Mouse (Mus musculus) hindbrain, embryonic 14.5 days (tissue): ENCODE results near the gene Adgrg6. TPM values are rescaled to one million over a fixed set of nuclear protein-coding genes. Genes with fewer than 3 reads are reported as not detected.

Source experiments
- ATAC-seq: fragments of 200-750 bp; cut with Nextera tagmentation; 2 replicates; pipeline ENCODE4 v1.8.0; 2017; ENCODE audit warnings: moderate number of reproducible peaks, mild to moderate bottlenecking, moderate TSS enrichment, moderate library complexity; ENCODE audit not compliant: low FRiP score
- DNase-seq: peaks from one replicate; pipeline ENCODE4 v3.0.0-alpha.2; 2015; ENCODE audit warnings: low spot score
- H3K27ac ChIP-seq: fragments of 300-500 bp; sonication (generic); 2 replicates; pipeline ENCODE4 v1.5.1; 2014; ENCODE audit warnings: mild to moderate bottlenecking, moderate library complexity
- H3K27me3 ChIP-seq: fragments of 300-500 bp; sonication (generic); 2 replicates; pipeline ENCODE4 v1.6.1; 2014; ENCODE audit warnings: mild to moderate bottlenecking, low read length, mixed read lengths; ENCODE audit not compliant: control insufficient read depth, insufficient read depth
- H3K36me3 ChIP-seq: fragments of 300-500 bp; sonication (generic); replicated peaks from 2 replicates; pipeline ENCODE4 v1.6.1; 2014; ENCODE audit not compliant: control insufficient read depth, insufficient read depth
- H3K4me1 ChIP-seq: fragments of 300-500 bp; sonication (generic); replicated peaks from 2 replicates; pipeline ENCODE4 v1.6.1; 2014; ENCODE audit warnings: antibody characterized with exemption, low read length, mixed read lengths; ENCODE audit not compliant: control insufficient read depth, insufficient read depth
- H3K4me2 ChIP-seq: fragments of 300-500 bp; sonication (generic); replicated peaks from 2 replicates; pipeline ENCODE4 v1.6.1; 2014; ENCODE audit warnings: mild to moderate bottlenecking, moderate library complexity
- H3K4me3 ChIP-seq: fragments of 300-500 bp; sonication (generic); replicated peaks from 2 replicates; pipeline ENCODE4 v1.5.1; 2014; ENCODE audit warnings: mild to moderate bottlenecking, low read length
- H3K9ac ChIP-seq: fragments of 300-500 bp; sonication (generic); 2 replicates; pipeline ENCODE4 v1.6.1; 2014
- H3K9me3 ChIP-seq: fragments of 300-500 bp; sonication (generic); 2 replicates; pipeline ENCODE4 v1.6.1; 2016; ENCODE audit warnings: low read length; ENCODE audit not compliant: control insufficient read depth
- WGBS: fragments of 180-500 bp; shearing (Covaris S2); extraction: QIAGEN DNeasy Blood & Tissue Kit; methylation state at CpG from one replicate; pipeline ENCODE4 v1.1.7; 2014; 5-methylcytosine and 5-hydroxymethylcytosine counted together
- polyA plus RNA-seq: library from polyadenylated mRNA; unstranded; fragments of >200 nt; fragmentation: Nextera tagmentation; extraction: Ambion mirVana; gene quantifications from 2 replicates; pipeline ENCODE4 v1.2.1, GENCODE M21; 2014

Gene Adgrg6
- polyA plus RNA-seq, 1 experiment from 2014 or later = 3.3 TPM

DNA sequence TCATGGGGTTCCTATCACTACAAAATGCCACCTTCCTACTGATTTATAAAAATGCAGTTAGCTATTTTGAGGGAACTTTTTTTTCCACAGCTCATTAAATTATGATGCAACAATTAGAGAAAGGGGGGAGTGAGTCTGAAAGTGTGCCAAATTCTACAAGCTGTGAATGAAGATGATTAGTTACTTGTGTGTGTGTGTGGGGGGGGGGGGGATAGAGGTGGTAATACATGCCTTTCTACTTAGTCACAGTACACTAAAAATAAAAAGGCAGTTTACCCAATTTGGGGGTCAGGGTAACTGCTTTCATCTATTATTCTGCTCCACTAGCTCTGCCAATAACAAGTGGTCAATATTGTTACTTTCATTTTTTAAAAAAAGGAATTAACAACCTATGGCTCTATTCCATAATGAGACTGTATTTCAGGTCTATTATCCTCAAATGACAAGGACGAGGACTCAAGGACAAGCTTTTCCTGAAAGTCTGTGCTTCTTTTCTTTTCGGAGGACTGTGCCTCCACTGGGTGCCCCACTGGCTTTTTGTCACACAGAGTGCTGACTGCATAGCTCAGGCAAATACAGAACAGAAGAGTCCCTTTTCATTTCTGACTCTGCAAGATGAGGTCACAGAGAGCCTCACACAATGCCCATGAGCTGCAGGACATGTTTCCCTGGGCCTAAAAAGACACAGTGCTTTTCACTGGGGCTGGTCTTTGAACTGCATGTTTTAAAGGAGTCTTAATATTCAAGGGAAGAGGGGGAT is 33.4 kb downstream of the Adgrg6 start:
- Histone ChIP-seq H3K9me3 (no peaks in the 10 kb centered on the region), H3K4me2 (no peak overlapping the region), H3K4me3 (no peak overlapping the region), H3K27me3 (no peaks in the 10 kb centered on the region), H3K4me1 (no peaks in the 10 kb centered on the region), H3K36me3 (no peaks in the 10 kb centered on the region), H3K27ac (no peak overlapping the region), H3K9ac (no peak overlapping the region)
- ATAC-seq (peak; percentile 77; the same call in 1 of the 2 replicates), DNase-seq (no peak)
- 12% methylated on average over 2 of the region's 2 CpGs for WGBS

- WGBS = 73% methylated on average over 3 of the region's 3 CpGs
- no peak overlapping the region for H3K9ac ChIP-seq
- H3K4me3 ChIP-seq = no peak overlapping the region
- H3K4me1 ChIP-seq = no peaks in the 10 kb centered on the region
- ATAC-seq (no peak), DNase-seq (no peak)
- no peaks in the 10 kb centered on the region for H3K9me3 ChIP-seq
- no peaks in the 10 kb centered on the region for H3K27me3 ChIP-seq
- no peak overlapping the region for H3K27ac ChIP-seq
- no peaks in the 10 kb centered on the region for H3K36me3 ChIP-seq
- no peak overlapping the region for H3K4me2 ChIP-seq
These were observed 34.3 kb downstream of the Adgrg6 start for GRCm38 (mm10) chr10:14511157-14511556.

GRCm38 (mm10) chr10:14495658-14496057 is 49.8 kb downstream of the Adgrg6 start:
- H3K4me1 ChIP-seq = no peaks in the 10 kb centered on the region
- ATAC-seq = no peak
- DNase-seq = no peak

DNA sequence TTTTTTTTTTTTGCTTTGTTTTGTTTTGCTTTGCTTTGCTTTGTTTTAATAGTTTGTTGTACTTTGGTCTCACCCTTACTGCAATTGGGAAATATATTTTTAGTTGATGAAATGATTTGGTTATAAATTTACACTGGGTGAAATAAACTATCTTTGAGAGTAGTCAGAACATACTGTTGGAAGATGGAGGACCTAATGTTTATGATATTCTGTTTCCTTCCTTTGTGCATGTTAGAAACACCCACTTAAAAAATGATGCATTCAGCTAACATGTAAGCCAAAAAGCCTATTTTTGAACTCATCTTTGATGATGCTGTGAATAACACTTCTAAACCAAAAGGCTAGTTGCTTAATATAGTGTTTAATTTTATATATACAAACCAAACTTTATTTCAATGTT is 50.3 kb downstream of the Adgrg6 start:
- Histone ChIP-seq H3K27ac (no peak overlapping the region), H3K4me3 (no peak overlapping the region), H3K4me1 (no peaks in the 10 kb centered on the region), H3K27me3 (no peaks in the 10 kb centered on the region), H3K36me3 (no peaks in the 10 kb centered on the region), H3K4me2 (no peak overlapping the region), H3K9ac (no peak overlapping the region), H3K9me3 (no peaks in the 10 kb centered on the region)
- no peak for ATAC-seq
- no peak for DNase-seq

More at GRCm38 (mm10) chr10:14495658-14496057, 49.8 kb downstream of the Adgrg6 start:
- Histone ChIP-seq H3K27me3 (no peaks in the 10 kb centered on the region), H3K9me3 (no peaks in the 10 kb centered on the region), H3K9ac (no peak overlapping the region), H3K4me2 (no peak overlapping the region), H3K27ac (no peak overlapping the region), H3K36me3 (no peaks in the 10 kb centered on the region), H3K4me3 (no peak overlapping the region)

- no peaks in the 10 kb centered on the region for H3K4me1 ChIP-seq
- H3K27me3 ChIP-seq = no peaks in the 10 kb centered on the region
- 81% methylated on average over 4 of the region's 4 CpGs for WGBS
- no peaks in the 10 kb centered on the region for H3K36me3 ChIP-seq
- ATAC-seq (no peak), DNase-seq (no peak)
- no peak overlapping the region for H3K4me2 ChIP-seq
- H3K27ac ChIP-seq = no peak overlapping the region
- no peak overlapping the region for H3K9ac ChIP-seq
- no peak overlapping the region for H3K4me3 ChIP-seq
- H3K9me3 ChIP-seq = no peaks in the 10 kb centered on the region
These were observed 53.6 kb downstream of the Adgrg6 start for GRCm38 (mm10) chr10:14491838-14492237.

DNA sequence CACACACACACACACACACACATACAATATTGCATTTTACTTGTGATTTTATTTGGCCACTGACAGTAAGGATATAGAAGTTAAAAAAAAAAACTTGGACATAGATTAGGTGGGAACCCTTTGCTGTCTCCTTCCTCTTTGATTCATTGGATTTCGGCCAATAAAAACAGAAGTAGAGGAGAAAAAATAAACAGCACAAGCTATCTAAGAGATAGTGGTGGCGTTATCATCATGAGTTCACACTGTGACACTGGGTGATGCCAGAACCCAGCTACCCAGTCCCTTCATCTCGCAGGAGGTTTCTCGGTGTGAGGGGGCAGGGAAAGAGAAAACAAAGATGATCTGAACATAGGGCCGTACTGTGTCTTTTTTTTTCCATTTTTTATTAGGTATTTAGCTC is 62.2 kb downstream of the Adgrg6 start:
- H3K9me3 ChIP-seq = no peaks in the 10 kb centered on the region
- 87% methylated on average over 5 of the region's 5 CpGs for WGBS
- H3K36me3 ChIP-seq = no peaks in the 10 kb centered on the region
- ATAC-seq (no peak), DNase-seq (no peak)
- H3K27me3 ChIP-seq = no peaks in the 10 kb centered on the region
- no peaks in the 10 kb centered on the region for H3K4me1 ChIP-seq
- no peak overlapping the region for H3K9ac ChIP-seq
- no peak overlapping the region for H3K4me3 ChIP-seq
- H3K27ac ChIP-seq = no peak overlapping the region
- no peak overlapping the region for H3K4me2 ChIP-seq

- Histone ChIP-seq H3K4me1 (no peaks in the 10 kb centered on the region), H3K4me2 (no peak overlapping the region), H3K27me3 (no peaks in the 10 kb centered on the region), H3K4me3 (no peak overlapping the region), H3K27ac (no peak overlapping the region), H3K9me3 (no peaks in the 10 kb centered on the region), H3K36me3 (no peaks in the 10 kb centered on the region), H3K9ac (no peak overlapping the region)
- peak; percentile 87 for ATAC-seq
- DNase-seq = peak; percentile 53
- WGBS = 34% methylated on average over 5 of the region's 5 CpGs
These were observed 63.0 kb downstream of the Adgrg6 start for GRCm38 (mm10) chr10:14482483-14482882.

DNA sequence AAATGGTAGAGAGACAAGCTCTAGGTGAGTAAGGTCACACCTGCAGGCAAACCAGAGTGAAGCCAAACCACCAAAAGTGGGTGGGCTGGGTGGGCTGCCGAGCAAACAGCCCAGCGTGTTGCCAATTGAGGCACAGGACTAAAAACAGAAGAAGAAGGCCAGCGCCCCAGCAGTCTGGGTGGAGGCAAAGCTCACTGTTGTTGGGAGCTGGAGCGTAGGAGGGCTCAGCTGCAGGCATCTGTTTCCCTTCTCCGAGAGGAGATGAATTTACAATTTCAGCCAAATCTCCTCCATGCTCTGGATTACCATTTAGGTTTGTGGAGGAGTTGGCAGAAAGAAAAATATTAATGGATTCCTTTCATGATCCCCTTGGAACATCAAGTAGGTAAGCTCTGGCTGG is 64.5 kb downstream of the Adgrg6 start:
- H3K27ac ChIP-seq = no peak overlapping the region
- no peak overlapping the region for H3K9ac ChIP-seq
- no peaks in the 10 kb centered on the region for H3K9me3 ChIP-seq
- 55% methylated on average over 5 of the region's 5 CpGs for WGBS
- no peak overlapping the region for H3K4me3 ChIP-seq
- no peaks in the 10 kb centered on the region for H3K27me3 ChIP-seq
- no peak for DNase-seq
- no peaks in the 10 kb centered on the region for H3K36me3 ChIP-seq
- no peak for ATAC-seq
- no peak overlapping the region for H3K4me2 ChIP-seq
- no peaks in the 10 kb centered on the region for H3K4me1 ChIP-seq

DNA sequence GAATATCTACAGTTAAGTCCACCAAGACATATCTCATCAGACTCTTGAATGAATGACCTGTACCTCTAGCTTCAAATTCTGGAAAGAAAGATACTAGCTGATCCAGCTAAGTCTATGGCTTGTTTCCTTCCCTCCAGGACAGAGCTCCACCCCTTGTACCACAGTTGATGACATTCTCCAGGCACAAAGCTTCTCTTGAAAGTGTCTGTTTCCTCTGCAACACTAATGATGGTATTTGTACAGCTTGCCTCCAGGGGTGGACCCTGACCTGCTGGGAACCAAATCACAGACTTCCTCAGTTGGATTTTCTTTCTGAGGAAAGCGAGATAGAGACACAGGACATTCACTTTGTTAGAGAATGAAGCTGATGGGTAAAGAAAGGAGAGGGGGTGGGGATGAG is 69.1 kb downstream of the Adgrg6 start:
- WGBS = 66% methylated on average over 1 of the region's 1 CpGs
- no peaks in the 10 kb centered on the region for H3K36me3 ChIP-seq
- H3K4me1 ChIP-seq = no peaks in the 10 kb centered on the region
- H3K4me2 ChIP-seq = no peak overlapping the region
- no peaks in the 10 kb centered on the region for H3K27me3 ChIP-seq
- H3K9ac ChIP-seq = no peak overlapping the region
- no peak overlapping the region for H3K4me3 ChIP-seq
- DNase-seq (no peak), ATAC-seq (no peak)
- no peak overlapping the region for H3K27ac ChIP-seq
- H3K9me3 ChIP-seq = no peaks in the 10 kb centered on the region

DNA sequence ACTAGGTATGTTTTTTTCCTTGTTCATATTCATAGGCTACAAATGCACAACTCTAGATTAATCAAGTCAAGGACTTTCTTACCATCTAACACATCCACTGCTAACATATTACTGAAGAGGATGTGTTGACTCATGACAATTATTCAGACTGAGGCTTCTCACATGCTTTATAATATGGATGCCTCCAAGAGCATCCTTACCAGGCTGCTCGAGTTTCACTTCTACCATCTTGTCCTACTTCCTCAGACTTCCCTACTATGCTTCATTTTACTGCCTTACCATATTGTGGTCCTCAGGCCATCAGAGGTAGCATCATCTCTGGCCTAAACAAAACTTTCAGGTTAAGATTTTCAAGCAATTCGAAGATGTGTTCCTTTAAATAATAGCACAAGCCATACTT is 69.8 kb downstream of the Adgrg6 start:
- Histone ChIP-seq H3K36me3 (no peaks in the 10 kb centered on the region), H3K27me3 (no peaks in the 10 kb centered on the region), H3K27ac (no peak overlapping the region), H3K4me1 (no peaks in the 10 kb centered on the region), H3K9me3 (no peaks in the 10 kb centered on the region), H3K4me2 (no peak overlapping the region), H3K9ac (no peak overlapping the region), H3K4me3 (no peak overlapping the region)
- WGBS = 93% methylated on average over 2 of the region's 2 CpGs
- ATAC-seq = no peak
- DNase-seq = no peak
